Mouse (Mus musculus) intestine, embryonic 16.5 days (tissue): ENCODE results near the gene Ifit2. TPM values are rescaled to one million over a fixed set of nuclear protein-coding genes. Genes with fewer than 3 reads are reported as not detected.
"Not testable (repeated sequence)": the region's sequence is repeated elsewhere in the genome, so short reads cannot be mapped to it uniquely, and the experiment has no call there.

Experiments
- ATAC-seq: fragments of 200-750 bp; cut with Nextera tagmentation; 2 replicates; pipeline ENCODE4 v1.8.0; 2017; ENCODE audit warnings: moderate TSS enrichment, moderate library complexity
- H3K27ac ChIP-seq: fragments of 300-500 bp; sonication (generic); 2 replicates; pipeline ENCODE4 v1.5.1; 2014; ENCODE audit warnings: mild to moderate bottlenecking, low read length
- H3K27me3 ChIP-seq: fragments of 300-500 bp; sonication (generic); replicated peaks from 2 replicates; pipeline ENCODE4 v1.6.1; 2014; ENCODE audit warnings: low read length, control low read depth, mixed read lengths; ENCODE audit not compliant: control insufficient read depth, insufficient read depth
- H3K36me3 ChIP-seq: fragments of 300-500 bp; sonication (generic); 2 replicates; pipeline ENCODE4 v1.6.1; 2014; ENCODE audit warnings: low read length, control low read depth; ENCODE audit not compliant: control insufficient read depth, insufficient read depth
- H3K4me1 ChIP-seq: fragments of 300-500 bp; sonication (generic); 2 replicates; pipeline ENCODE4 v1.6.1; 2014; ENCODE audit warnings: low read length, control low read depth, mixed read lengths; ENCODE audit not compliant: control insufficient read depth, insufficient read depth
- H3K4me2 ChIP-seq: fragments of 300-500 bp; sonication (generic); 2 replicates; pipeline ENCODE4 v1.6.1; 2014; ENCODE audit warnings: low read depth, low read length, control low read depth
- H3K4me3 ChIP-seq: fragments of 300-500 bp; sonication (generic); 2 replicates; pipeline ENCODE4 v1.5.1; 2014; ENCODE audit warnings: mild to moderate bottlenecking, low read length
- H3K9ac ChIP-seq: fragments of 300-500 bp; sonication (generic); 2 replicates; pipeline ENCODE4 v1.6.1; 2014; ENCODE audit warnings: low read depth, low read length
- H3K9me3 ChIP-seq: fragments of 300-500 bp; sonication (generic); 2 replicates; pipeline ENCODE4 v1.6.1; 2016; ENCODE audit warnings: low read length, control low read depth; ENCODE audit not compliant: control insufficient read depth
- WGBS: fragments of 180-500 bp; shearing (Covaris S2); extraction: QIAGEN DNeasy Blood & Tissue Kit; methylation state at CpG from one replicate; pipeline ENCODE4 v1.1.7; 2014; 5-methylcytosine and 5-hydroxymethylcytosine counted together
- polyA plus RNA-seq: library from polyadenylated mRNA; unstranded; fragments of >200 nt; fragmentation: Nextera tagmentation; extraction: Ambion mirVana; gene quantifications from 2 replicates; pipeline ENCODE4 v1.2.1, GENCODE M21; 2015

Ifit2 gene
- polyA plus RNA-seq, 1 experiment from 2014 or later = 5.7 TPM

GRCm38 (mm10) chr19:34562556-34562955 is 12.1 kb downstream of the Ifit2 start:
- no peak for ATAC-seq
- no peak overlapping the region for H3K4me3 ChIP-seq
- H3K27me3 ChIP-seq = no peaks in the 10 kb centered on the region
- H3K4me2 ChIP-seq = no peak overlapping the region
- no peaks in the 10 kb centered on the region for H3K36me3 ChIP-seq
- H3K4me1 ChIP-seq = no peaks in the 10 kb centered on the region
- no peak overlapping the region for H3K9ac ChIP-seq
- H3K27ac ChIP-seq = no peak overlapping the region
- H3K9me3 ChIP-seq = no peaks in the 10 kb centered on the region

GRCm38 (mm10) chr19:34566178-34566784 is 15.8 kb downstream of the Ifit2 start:
- H3K4me2 ChIP-seq = no peak overlapping the region
- no peak overlapping the region for H3K27ac ChIP-seq
- no peak overlapping the region for H3K9ac ChIP-seq
- no peaks in the 10 kb centered on the region for H3K36me3 ChIP-seq
- no peak overlapping the region for H3K4me3 ChIP-seq
- H3K9me3 ChIP-seq = no peaks in the 10 kb centered on the region
- no peaks in the 10 kb centered on the region for H3K27me3 ChIP-seq
- no peak for ATAC-seq
- 0 out of 2 replicates have a peak, but pooled peaks cover 5% of the 10 kb centered on the region for H3K4me1 ChIP-seq
- 96% methylated on average over 1 of the region's 1 CpGs for WGBS

- no peaks in the 10 kb centered on the region for H3K27me3 ChIP-seq
- no peak overlapping the region for H3K27ac ChIP-seq
- no peak for ATAC-seq
- 0 out of 2 replicates have a peak, but pooled peaks cover 5% of the 10 kb centered on the region for H3K4me1 ChIP-seq
- no peak overlapping the region for H3K9ac ChIP-seq
- no peak overlapping the region for H3K4me2 ChIP-seq
- H3K4me3 ChIP-seq = no peak overlapping the region
- no peaks in the 10 kb centered on the region; the same call in 1 of the 2 replicates for H3K36me3 ChIP-seq
- 51% methylated on average over 7 of the region's 7 CpGs for whole genome bisulfite sequencing
- no peaks in the 10 kb centered on the region for H3K9me3 ChIP-seq
Measured at GRCm38 (mm10) chr19:34568988-34569895, 18.7 kb downstream of the Ifit2 start.

GRCm38 (mm10) chr19:34569896-34570476 is 19.5 kb downstream of the Ifit2 start:
- 63% methylated on average over 4 of the region's 4 CpGs for WGBS
- H3K4me2 ChIP-seq = no peak overlapping the region
- H3K4me1 ChIP-seq = 0 out of 2 replicates have a peak, but pooled peaks cover 5% of the 10 kb centered on the region
- H3K36me3 ChIP-seq = no peaks in the 10 kb centered on the region; the same call in 1 of the 2 replicates
- H3K27me3 ChIP-seq = no peaks in the 10 kb centered on the region
- H3K9ac ChIP-seq = no peak overlapping the region
- H3K4me3 ChIP-seq = no peak overlapping the region
- H3K9me3 ChIP-seq = no peaks in the 10 kb centered on the region
- ATAC-seq = no peak
- H3K27ac ChIP-seq = no peak overlapping the region

GRCm38 (mm10) chr19:34571080-34571479 is 20.6 kb downstream of the Ifit2 start:
- Histone ChIP-seq H3K4me3 (no peak overlapping the region), H3K4me2 (no peak overlapping the region), H3K36me3 (no peaks in the 10 kb centered on the region; the same call in 1 of the 2 replicates), H3K4me1 (0 out of 2 replicates have a peak, but pooled peaks cover 5% of the 10 kb centered on the region), H3K9me3 (no peaks in the 10 kb centered on the region), H3K27ac (no peak overlapping the region), H3K9ac (no peak overlapping the region), H3K27me3 (no peaks in the 10 kb centered on the region)
- 100% methylated on average over 1 of the region's 1 CpGs for WGBS
- no peak for ATAC-seq

- no peak overlapping the region for H3K27ac ChIP-seq
- H3K4me1 ChIP-seq = 0 out of 2 replicates have a peak, but pooled peaks cover 5% of the 10 kb centered on the region
- H3K4me2 ChIP-seq = no peak overlapping the region
- H3K36me3 ChIP-seq = no peaks in the 10 kb centered on the region; the same call in 1 of the 2 replicates
- ATAC-seq = 0 out of 2 replicates have a peak, but pooled peaks have one; percentile 63
- H3K9ac ChIP-seq = no peak overlapping the region
- no peaks in the 10 kb centered on the region for H3K27me3 ChIP-seq
- 82% methylated on average over 5 of the region's 5 CpGs for WGBS
- no peak overlapping the region for H3K4me3 ChIP-seq
- H3K9me3 ChIP-seq = no peaks in the 10 kb centered on the region
Measured at GRCm38 (mm10) chr19:34573650-34574049, 23.2 kb downstream of the Ifit2 start.

GRCm38 (mm10) chr19:34577121-34577520 is 26.6 kb downstream of the Ifit2 start:
- H3K4me3 ChIP-seq = no peak overlapping the region
- H3K9ac ChIP-seq = no peak overlapping the region
- no peak for ATAC-seq
- H3K27me3 ChIP-seq = no peaks in the 10 kb centered on the region
- WGBS = 79% methylated on average over 1 of the region's 1 CpGs
- H3K4me1 ChIP-seq = no peaks in the 10 kb centered on the region
- H3K27ac ChIP-seq = no peak overlapping the region
- H3K4me2 ChIP-seq = no peak overlapping the region
- H3K9me3 ChIP-seq = no peaks in the 10 kb centered on the region
- no peaks in the 10 kb centered on the region; the same call in 1 of the 2 replicates for H3K36me3 ChIP-seq

GRCm38 (mm10) chr19:34582696-34583095 is 32.2 kb downstream of the Ifit2 start:
- H3K4me1 ChIP-seq, H3K27ac ChIP-seq, H3K9me3 ChIP-seq, H3K9ac ChIP-seq, H3K27me3 ChIP-seq, ATAC-seq, H3K4me2 ChIP-seq, H3K36me3 ChIP-seq, H3K4me3 ChIP-seq: not testable (repeated sequence)
- 93% methylated on average over 2 of the region's 2 CpGs for WGBS

- not testable (repeated sequence) for H3K36me3 ChIP-seq, H3K27me3 ChIP-seq, H3K4me3 ChIP-seq, H3K27ac ChIP-seq, H3K4me1 ChIP-seq, H3K4me2 ChIP-seq, H3K9me3 ChIP-seq, H3K9ac ChIP-seq
- peak; percentile 83 for ATAC-seq
- WGBS = 35% methylated on average over 2 of the region's 2 CpGs
Measured at GRCm38 (mm10) chr19:34583126-34583766, 32.8 kb downstream of the Ifit2 start, which contains the start of gene Ifit3. Gene Ifit3 (plus strand): TSS chr19:34583531.
